Mouse (Mus musculus) retina, embryonic 14.5 days (tissue): ENCODE results near the gene Trp53.
"Not testable (repeated sequence)": the region's sequence is repeated elsewhere in the genome, so short reads cannot be mapped to it uniquely, and the experiment has no call there.

Source experiments
- DNase-seq: peaks from one replicate; pipeline ENCODE4 v3.0.0-alpha.2; 2015; ENCODE audit warnings: low spot score

Trp53 gene

DNA sequence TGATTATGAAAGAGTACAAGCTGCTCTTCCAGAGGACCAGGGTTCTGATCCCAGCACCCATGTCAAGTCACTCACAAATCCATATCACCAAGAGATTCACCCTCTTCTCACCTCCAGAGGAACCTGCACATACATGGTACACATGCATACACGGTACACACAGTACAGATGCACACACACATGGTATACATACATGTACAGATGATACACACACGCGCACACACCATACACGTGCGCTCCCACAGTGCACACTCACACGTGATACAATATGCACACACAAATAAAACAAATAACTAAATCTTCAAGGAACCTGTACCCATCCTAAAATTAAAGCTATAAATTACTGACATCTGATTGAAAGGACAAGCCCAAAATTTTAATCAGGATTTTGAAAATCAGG is 14.7 kb downstream of the Trp53 start:
- no peak for DNase-seq

DNA sequence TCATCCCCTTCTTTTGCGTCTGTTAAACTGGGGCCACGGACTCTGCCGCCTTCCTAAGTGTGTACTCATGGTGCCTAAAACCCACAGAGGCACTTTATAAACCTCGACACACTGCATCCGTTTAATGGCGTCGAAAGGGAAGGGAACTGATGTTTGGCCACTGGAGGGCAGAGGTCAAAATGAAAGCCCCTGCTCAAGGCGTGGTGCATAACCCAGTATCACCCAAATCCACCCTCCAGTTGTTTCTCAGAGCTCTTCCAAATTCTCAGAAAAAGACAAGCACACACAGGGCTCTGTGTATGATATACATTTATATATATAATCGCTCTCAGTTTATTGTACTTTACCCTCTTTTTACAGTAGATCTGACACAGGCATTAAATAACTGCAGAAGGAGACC is 19.3 kb downstream of the Trp53 start:
- DNase-seq: no peak

DNA sequence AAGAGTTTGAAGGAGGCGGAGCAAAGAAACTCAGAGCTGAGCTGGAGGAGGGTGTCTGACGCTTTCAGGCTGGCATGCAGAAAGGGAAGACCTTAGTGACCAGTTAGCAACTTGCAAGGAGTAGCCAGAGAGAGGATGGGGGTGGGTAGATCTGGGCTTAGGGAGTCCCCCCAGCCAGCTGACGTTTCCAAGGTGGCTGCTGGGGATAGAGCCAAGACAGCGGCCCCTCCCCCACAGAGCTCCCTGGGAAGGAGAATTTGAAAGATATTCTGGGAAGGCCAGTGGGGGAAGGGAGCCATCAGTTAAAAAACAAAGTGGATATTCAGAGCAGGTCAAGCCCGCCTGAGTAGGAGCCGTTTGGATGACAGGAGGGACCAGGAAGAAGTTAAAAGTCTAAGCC is 19.9 kb downstream of the Trp53 start:
- peak; percentile 41 for DNase-seq

DNA sequence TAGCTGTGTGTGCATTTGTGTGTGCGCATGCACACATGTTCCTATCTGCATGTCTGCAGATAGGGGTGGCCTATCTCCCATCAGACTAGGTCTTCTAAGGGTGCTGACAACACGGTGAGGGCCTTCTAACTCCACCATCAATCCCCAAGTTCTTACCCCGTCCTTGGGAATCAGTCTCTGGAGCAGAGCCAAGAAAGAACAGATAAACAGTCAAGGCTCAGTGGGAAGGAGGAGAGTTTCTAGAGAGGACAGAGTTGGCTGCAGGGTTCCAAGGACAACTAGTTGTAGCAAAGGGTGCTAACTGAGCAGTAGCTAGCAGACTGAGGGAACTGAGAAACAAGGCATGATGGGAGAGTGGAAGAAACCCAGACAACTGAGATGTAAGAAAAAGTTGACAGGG is 21.6 kb downstream of the Trp53 start:
- DNase-seq: no peak

DNA sequence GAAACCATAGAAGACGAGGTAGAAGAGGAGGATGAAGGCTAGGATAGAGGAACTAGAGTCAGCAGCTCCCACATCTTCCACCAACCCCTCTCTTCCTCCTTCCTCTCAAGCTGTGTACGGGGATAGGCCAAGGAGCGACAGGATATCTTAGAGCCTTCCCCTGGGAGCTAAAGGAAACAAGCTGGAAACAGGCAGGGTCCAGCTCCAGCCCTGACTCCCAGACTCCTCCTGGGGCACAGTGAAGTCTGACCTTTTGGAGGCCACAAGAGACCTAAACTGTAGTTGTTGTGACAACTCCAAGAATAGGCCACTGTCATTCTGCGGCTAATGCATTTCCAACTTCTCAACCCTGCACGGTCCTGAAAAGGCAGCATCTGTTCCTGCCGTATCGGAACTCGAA is 23.4 kb downstream of the Trp53 start:
- no peak for DNase-seq

DNA sequence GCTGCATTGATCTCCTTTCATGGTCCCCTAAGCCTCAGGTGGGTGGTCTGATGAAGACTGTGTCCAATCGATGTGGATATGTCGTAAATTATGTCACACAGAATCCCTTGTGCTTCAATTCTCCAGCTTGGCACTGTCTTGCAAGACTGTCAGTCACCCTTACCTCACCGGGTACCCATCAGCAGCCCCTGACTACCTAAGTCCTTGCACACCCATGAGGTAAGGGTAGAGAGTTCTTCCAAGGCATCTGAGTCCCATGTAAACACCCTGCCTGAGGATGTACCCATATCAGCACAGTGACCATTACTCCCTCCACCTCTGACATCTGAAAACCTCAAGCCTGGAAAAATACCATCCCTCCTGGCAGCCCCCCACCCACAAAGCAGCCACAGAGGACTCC is 24.2 kb downstream of the Trp53 start:
- peak; percentile 31 for DNase-seq

DNA sequence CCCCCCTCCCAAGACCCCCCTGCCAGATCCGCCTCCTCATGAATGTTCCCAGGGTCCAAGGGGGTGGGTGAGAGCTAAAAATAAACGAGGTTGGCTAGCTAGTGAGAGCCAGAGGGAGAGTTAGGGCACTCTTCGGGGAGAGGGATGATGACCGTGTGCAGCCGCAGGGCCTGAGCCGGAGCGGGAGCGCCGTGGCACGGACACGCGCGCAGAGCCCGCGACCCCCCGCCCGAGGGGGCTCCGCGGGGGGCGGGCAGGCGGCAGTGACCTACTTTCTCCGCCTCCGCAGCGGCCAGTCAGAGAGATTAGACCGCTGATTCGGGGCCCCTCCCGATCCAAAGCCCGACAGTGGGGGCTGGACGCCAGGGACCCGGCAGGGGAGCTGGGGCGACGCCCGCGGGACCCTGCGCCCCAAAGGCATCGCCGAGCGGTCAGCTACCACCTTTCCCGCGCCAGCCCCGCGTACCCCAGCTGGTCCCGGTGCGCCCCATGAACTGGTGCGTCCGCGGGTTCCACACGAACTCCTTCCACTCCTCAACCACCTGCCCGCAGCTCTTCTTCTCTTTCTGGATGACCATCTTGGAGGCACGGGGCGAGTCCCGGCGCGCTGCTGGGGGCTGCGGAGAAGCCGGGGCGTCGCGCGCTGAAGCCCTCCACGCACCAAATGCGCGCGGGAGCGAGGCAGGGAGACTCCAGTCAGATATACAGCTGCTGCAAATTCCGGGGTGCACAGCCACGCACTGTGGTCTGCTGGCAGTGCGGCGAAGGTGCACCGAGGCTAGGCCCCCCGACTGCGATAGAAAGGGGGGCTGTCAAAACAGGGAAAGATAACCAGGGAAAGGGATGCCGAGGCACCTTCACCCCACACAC is 24.9 kb downstream of the Trp53 start:
- peak; percentile 65 for DNase-seq

DNA sequence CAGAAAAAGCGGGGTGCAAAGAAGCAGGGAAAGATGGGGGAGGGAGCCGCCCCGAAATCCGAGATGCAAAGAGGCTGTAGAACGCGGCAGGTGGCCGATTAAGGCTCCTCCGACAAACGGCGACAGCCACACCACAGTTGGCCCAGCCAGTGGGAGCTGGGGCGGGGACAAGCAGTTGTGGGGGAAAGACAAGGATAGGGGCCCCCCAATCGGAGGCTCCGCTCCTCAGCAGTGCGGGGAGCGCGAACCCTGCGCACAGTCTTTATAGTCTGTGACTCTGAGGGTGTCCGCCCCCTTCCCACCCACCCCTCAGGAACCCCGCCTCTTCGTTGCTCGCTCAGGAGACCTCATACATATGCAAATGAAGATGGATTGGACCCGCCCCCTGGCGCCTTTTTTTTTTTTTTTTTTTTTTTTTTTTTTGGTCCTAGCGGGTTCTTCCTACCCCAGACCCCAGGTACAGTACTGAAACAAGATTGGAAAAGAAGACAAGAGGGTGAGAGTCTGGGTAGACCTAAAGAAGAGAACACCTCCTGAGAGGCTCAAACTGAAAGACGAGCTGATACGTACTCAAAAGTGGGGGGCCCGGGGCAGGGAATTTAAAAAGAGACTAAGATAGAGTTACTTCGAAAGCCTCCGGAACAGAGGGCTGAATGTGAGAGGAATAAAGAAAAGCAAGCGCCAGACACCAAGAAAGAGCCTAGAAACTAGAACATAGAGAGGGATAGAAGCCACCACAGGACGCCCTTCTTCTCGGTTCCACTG is 25.7 kb downstream of the Trp53 start, which contains the start of gene Atp1b2:
Gene Atp1b2, minus strand, starts transcription at position 217 of the 765 bp plus-strand sequence.
- peak; percentile 87 for DNase-seq

DNA sequence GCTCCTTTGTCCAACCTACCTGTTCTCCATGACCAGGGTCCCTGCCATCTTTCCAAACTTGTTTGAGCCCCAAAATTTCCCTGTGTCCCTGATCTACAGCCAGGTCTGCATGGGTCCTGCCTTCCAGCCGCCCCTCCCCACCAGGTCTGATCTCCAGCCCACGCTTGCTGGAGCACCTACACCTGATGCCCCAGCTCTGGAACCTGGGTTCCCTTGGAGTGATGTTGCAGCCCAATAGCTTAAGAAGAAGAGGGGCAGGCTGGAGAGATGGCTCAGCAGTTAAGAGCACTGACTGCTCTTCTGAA is 26.3 kb downstream of the Trp53 start:
- DNase-seq: no peak

DNA sequence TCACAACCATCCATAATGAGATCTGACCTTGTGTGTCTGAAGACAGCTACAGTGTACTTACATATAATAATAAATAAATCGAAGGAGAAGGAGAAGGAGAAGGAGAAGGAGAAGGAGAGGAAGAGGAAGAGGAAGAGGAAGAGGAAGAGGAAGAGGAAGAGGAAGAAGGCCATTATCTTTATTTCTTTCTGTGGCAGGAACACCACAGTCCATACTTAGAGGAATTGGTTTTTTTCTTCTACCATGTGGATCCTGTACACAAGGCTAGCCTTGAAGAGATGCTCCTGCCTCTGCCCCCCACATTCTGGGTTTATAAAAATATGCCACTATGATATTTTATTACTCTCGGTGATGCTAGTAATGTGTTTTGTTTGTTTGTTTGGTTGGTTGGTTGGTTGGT is 26.7 kb downstream of the Trp53 start:
- DNase-seq: no peak

DNA sequence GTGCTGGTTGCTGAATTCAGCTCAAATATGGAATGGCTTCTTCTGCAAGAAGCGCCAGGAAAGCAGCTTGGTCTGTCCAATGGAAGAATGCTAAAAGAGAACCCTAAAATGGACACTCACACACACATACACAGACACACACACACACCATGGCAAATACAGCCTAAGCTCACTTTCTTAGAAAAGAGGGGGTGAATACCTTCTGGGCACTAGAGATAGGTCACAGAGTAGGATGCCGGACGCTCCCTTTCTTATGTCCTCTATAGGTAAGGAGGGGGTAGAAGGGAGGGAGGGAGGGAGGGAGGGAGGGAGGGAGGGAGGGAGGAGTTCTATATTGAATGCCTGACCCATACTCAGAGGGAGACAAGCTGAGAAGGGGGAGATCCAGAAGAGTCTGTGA is 28.4 kb downstream of the Trp53 start:
- DNase-seq: no peak

DNA sequence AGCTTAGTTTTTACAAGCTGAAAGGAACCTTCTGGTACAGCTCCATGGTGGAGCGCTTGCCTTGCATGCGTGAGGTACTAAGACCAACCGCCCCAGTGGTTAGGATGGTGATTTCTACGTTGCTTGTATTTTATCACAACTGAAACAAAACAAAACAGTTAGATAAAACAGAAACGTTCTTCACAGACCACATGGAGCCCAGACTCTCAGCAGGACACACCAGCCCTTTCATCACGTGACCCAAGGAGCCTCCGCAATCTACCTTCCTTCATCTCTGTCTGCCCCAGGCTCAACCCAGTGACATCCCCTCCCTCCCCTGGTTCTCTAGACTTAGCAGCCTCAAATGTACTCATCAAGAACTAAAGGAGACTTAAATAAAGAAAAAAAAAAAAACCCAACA is 29.3 kb downstream of the Trp53 start:
- no peak for DNase-seq

DNA sequence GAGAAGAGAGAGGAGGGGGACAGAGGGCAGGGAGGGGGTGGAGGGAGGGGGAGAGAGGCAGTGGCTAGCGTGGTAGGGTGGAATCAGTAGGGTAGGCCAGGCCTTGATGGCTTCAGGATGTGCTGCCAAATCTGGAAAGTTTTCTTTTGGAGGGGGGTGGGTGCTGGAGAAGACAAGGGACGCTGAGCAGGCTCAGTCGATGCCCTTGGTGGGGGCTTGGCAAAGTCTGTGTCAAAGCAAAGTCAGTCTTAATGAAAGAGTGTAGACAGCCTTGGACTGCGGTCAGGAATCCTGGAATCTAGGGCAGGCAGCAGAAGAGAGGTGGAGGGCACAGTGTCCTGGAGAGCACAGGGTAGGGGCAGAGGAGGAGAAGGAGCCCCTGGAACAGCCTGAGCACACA is 30.7 kb downstream of the Trp53 start:
- DNase-seq: no peak

DNA sequence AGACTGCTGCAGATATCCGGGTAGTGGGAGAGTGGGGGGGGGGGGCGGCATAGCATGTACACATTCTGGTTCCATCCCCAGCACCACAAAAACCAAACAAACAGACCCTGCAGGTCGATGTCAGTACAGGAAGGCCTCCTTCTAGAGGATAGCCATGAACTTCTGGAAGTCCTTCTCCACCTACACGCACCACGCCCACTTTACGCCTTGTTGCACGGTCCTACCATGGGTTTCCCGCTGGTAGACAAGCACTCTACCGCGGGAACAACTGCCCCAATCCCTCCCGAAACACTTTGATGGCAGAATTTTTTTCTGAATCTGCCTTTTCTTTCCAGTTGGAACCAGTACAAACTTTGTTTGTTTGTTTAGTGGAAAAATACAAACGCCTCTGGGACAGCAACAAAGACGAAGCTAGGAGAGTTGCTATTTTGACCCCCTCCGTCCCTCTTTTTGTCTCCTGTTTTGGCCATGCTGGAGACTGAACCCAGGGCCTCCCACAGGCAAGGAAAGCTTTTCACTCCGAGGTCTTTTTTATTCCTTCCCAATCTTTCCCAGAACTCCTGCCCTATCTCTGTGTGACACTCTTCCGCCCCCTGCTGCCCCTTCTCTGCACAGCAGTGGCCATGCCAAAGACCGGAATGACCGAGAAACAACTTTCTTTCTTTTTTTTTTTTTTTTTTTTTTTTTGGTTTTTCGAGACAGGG is 33.5 kb downstream of the Trp53 start:
- peak; percentile 91 for DNase-seq

DNA sequence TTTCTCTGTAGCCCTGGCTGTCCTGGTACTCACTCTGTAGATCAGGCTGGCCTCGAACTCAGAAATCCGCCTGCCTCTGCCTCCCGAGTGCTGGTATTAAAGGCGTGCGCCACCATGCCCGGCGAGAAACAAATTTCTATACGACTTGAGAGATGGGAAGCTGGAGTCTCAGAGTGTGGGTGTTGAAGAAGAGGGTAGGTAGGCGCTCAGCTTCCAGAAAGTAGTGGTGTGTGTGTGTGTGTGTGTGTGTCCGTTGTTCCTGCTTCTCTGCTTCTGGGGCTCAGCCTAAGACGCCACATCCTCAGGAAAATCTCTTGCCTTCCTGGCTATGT is 34.1 kb downstream of the Trp53 start:
- not testable (repeated sequence) for DNase-seq

DNA sequence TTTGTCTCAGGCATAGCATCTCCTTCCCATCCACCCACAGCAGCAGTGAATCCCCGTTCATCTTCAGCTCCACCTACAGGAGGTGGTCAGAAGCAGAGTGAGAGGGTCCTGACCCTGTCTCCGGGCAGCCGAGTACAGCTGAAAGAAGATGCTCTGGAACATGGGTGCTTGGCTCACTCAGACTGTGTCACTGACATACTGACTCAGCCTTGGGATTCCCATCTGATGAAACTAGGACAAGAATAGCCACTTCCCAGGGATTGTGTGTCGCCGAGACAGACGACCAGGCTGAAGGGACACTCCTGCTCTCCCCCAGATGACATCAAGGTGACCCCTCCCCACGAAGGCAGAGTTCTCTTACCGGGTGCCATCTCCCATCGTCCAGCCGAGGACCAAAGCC is 36.6 kb downstream of the Trp53 start:
- no peak for DNase-seq

DNA sequence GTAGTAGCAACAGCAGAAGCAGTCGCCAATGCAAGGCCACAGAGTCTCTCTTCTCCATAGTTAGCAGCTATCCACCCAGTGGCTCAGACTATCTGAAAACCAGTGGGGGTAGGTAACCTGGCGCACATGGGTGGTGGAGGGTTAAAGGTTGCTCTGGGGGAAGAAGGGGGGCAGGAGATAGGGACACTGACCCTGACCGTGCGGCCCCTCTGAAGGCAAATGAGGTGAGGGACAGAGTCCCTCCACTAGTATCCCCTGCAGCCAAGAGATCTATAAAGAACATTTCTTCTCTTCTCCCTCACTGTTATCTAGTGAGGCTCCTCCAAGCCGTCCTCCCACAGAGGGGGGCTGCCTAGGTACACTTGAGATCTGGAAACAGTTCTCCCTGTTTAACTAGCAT is 37.6 kb downstream of the Trp53 start, which contains the start of gene Shbg:
Gene Shbg, minus strand, starts transcription at position 101 of the 400 bp plus-strand sequence.
- no peak for DNase-seq

DNA sequence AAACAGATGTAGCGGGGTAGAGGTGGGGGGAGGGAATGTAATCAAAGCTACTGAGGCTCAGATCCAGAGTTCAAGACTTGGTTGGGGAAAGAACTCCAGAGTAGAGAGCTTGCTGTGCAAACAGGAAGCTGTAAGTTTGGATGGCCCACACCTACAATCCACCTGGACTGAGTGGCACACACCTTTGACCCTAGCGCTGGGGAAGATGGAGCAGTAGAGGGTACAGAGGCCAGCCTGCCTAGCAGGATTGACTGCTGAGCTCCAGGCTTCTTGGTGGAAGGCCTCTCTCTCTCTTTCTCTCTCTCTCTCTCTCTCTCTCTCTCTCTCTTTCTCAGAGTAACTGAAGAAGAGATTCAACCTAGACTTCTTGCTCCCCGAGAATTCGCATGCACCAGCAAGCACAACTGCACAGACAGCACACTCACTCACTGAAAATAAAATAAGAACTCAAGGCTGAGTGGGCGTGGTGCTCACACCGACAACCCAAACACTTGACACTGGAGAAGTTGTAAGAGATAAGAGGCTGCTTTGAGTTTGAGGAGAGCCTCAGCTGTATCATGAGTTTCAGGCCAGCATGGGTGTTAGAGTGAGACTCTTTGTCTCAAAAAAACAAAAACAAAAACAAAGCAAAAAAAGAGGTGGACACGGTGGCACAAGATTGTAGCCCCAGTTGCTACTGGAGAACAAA is 40.4 kb downstream of the Trp53 start:
- no peak for DNase-seq

DNA sequence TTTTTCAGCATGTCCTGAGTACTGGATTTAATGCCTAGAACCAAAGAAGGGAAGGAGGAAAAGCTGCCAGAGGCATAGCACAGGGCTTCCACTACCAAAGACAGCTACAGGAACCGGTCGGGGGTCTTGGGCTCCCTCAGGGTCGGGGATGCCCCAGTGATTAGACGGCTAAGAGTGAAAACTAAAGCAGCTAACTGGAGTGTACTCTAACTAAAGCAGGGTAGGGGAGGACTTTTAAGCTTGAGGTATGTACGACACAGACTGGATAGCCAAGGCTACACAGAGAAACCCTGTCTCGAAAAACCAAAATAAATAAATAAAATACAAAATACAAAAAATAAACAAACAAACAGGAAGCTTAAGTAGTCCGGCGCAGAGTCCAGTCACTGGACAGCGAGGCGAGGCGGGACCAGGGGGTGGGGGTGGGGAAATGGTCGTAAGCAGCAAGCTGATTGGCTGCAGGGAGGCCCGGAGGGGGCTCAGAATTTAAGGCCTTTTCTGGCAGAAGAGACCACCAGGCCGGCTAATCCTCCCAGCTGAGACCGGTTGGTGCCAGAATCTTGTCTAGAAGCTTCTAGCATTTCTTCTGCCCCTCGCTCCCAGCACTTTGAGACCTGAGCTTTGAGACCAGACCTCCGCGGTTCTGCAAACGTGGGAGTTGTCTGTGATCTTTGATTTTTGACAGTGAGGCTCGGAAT is 41.6 kb downstream of the Trp53 start, which contains the start of gene Sat2:
Gene Sat2, plus strand, starts transcription at position 454 of the 698 bp plus-strand sequence.
- peak; percentile 81 for DNase-seq

DNA sequence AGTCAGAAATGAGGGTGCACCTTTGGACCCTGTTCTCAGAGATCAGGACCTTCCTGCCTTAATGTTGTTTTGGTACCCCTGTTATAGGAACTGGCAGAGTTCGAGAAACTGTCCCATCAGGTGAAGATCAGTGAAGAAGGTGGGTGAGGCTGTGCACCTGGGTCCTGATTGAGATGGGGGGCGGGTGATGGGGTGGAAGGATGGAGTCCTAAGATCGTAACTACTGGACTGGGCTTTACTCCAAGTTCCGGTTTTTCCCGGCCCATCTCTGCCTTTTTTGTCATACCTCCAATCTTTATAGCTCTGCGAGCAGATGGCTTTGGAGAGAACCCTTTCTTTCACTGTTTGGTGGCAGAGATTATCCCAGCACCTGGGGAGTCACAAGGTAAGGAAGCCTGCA is 42.2 kb downstream of the Trp53 start:
- DNase-seq: no peak

DNA sequence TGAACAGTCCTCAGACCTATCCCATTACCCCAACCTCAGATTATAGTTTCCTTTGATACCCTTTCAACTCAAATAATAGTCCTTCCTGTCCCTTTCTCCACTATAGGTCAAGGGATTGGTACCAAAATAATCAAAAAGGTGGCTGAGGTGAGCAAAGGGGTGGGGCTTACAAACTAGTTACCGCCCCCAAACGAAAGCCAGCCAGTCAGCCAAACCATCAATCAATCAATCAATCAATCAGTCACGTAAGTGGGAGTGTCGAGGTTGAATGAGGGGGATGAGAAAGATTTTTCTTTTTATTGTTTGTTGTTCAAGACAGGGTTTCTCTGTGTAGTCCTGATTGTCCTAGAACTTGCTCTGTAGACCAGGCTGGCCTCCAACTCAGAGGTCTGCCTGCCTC is 42.8 kb downstream of the Trp53 start:
- no peak for DNase-seq

DNA sequence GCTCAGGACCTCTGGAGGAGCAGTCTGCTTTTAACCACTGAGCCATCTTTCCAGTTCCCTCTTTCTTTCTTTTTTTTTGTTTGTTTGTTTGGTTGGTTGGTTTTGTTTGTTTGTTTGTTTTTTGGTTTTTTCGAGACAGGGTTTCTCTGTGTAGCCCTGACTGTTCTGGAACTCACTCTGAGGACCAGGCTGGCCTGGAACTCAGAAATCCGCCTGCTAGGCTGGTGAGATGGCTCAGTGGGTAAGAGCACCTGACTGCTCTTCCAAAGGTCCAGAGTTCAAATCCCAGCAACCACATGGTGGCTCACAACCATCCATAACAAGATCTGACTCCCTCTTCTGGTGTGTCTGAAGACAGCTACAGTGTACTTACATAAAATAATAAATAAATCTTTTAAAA is 44.2 kb downstream of the Trp53 start:
- not testable (repeated sequence) for DNase-seq
